Mouse (Mus musculus) left cerebral cortex, postnatal 36 days (tissue): ENCODE data around the gene Retreg2. TPM values are rescaled to one million over a fixed set of nuclear protein-coding genes. Genes with fewer than 3 reads are reported as not detected.
A peak's percentile ranks its signal among the peaks of the same experiment; 100 is the strongest.

Experiments
- DNase-seq, 2 experiments: peaks; one replicate each; pipeline ENCODE4 v3.0.0; 2021 to 2022; ENCODE audit warnings: low spot score in 2 of 2, mixed read lengths in 1 of 2
- intact Hi-C: fragments of 180-260 bp; cut with DNase I; formaldehyde crosslinking; loops from one replicate; pipeline ENCODE4 v1.15.1; 2025
- total RNA-seq, 2 experiments: library from RNA; stranded (reverse); gene quantifications; 2 replicates each; pipeline ENCODE4 v1.2.3; 2021

Gene Retreg2
- total RNA-seq, 2 experiments from 2014 or later: 184 to 202 TPM

- intact Hi-C loops: no loop called here
- no peak for DNase-seq
Measured at GRCm38 (mm10) chr1:75160256-75160617, 17.7 kb downstream of the Retreg2 start.

GRCm38 (mm10) chr1:75168093-75168471 lies 25.5 kb downstream of the Retreg2 start:
- intact Hi-C loops: loop anchor here (2.0 kb wide), 1 partner anchor 25 kb away; the partner anchor contains the start of genes Cnppd1 and Retreg2

GRCm38 (mm10) chr1:75168472-75169464 lies 26.2 kb downstream of the Retreg2 start, which contains the start of gene Zfand2b:
Zfand2b (plus strand) TSS chr1:75168646.
- intact Hi-C loops: loop anchor here (2.0 kb wide), 1 partner anchor 26 kb away; the partner anchor contains the start of genes Cnppd1 and Retreg2
- DNase-seq: peak; percentile 94 to 95

More at GRCm38 (mm10) chr1:75168093-75168471, 25.5 kb downstream of the Retreg2 start:
- DNase-seq: no peak

GRCm38 (mm10) chr1:75179334-75180104 lies 36.9 kb downstream of the Retreg2 start:
- DNase-seq: peak; percentile 34 to 40
- intact Hi-C loops: no loop called here

GRCm38 (mm10) chr1:75180105-75180590 lies 37.6 kb downstream of the Retreg2 start, which contains the start of gene Abcb6:
Abcb6 (minus strand) TSS chr1:75180392.
- DNase-seq: peak; percentile 90 to 92
- intact Hi-C loops: no loop called here

GRCm38 (mm10) chr1:75180741-75181140 lies 38.2 kb downstream of the Retreg2 start:
- no peak for DNase-seq
- intact Hi-C loops: no loop called here

GRCm38 (mm10) chr1:75181377-75181870 lies 38.8 kb downstream of the Retreg2 start:
- intact Hi-C loops: no loop called here
- DNase-seq: no peak

- DNase-seq: no peak
- intact Hi-C loops: no loop called here
Measured at GRCm38 (mm10) chr1:75182160-75182559, 39.6 kb downstream of the Retreg2 start.

GRCm38 (mm10) chr1:75185495-75185894 lies 42.9 kb downstream of the Retreg2 start:
- DNase-seq: no peak
- intact Hi-C loops: no loop called here

GRCm38 (mm10) chr1:75187126-75187525 lies 44.5 kb downstream of the Retreg2 start:
- intact Hi-C loops: no loop called here
- DNase-seq: no peak

GRCm38 (mm10) chr1:75187914-75188483 lies 45.4 kb downstream of the Retreg2 start:
- intact Hi-C loops: no loop called here
- DNase-seq: no peak

- intact Hi-C loops: no loop called here
- DNase-seq: no peak
Measured at GRCm38 (mm10) chr1:75190577-75190976, 48.0 kb downstream of the Retreg2 start.

GRCm38 (mm10) chr1:75191258-75191621 lies 48.7 kb downstream of the Retreg2 start:
- intact Hi-C loops: no loop called here
- DNase-seq: no peak

GRCm38 (mm10) chr1:75191622-75192402 lies 49.2 kb downstream of the Retreg2 start, which contains the start of the genes Ankzf1 and Atg9a:
Ankzf1 (plus strand) TSS chr1:75192151.
Atg9a (minus strand) TSS chr1:75192196.
- peak; percentile 92 to 95 for DNase-seq
- intact Hi-C loops: no loop called here

GRCm38 (mm10) chr1:75192452-75192851 lies 49.9 kb downstream of the Retreg2 start:
- no peak for DNase-seq

More at GRCm38 (mm10) chr1:75192452-75192851, 49.9 kb downstream of the Retreg2 start:
- intact Hi-C loops: no loop called here
